Mouse (Mus musculus): ENCODE results near the gene Xpo4.

GRCm38 (mm10) chr14:57556922-57557321 is 108.3 kb downstream of the Xpo4 start:
- TF ChIP-seq CTCF (IDR thresholded peaks at IDR 0.05; ENCODE audit: low read depth) = no peak
- TF ChIP-seq EP300 (IDR thresholded peaks at IDR 0.05; ENCODE audit: low read depth) = no peak

All from heart, postnatal 0 days (tissue).